Mouse (Mus musculus) midbrain, embryonic 12.5 days (tissue): Measurements from ENCODE around the gene Cdkl3. TPM values are rescaled to one million over a fixed set of nuclear protein-coding genes. Genes with fewer than 3 reads are reported as not detected.
A peak's percentile ranks its signal among the peaks of the same experiment; 100 is the strongest.
"Not testable (repeated sequence)": the region's sequence is repeated elsewhere in the genome, so short reads cannot be mapped to it uniquely, and the experiment has no call there.

Source experiments
- ATAC-seq: fragments of 200-750 bp; cut with Nextera tagmentation; 2 replicates; pipeline ENCODE4 v1.8.0; 2017; ENCODE audit warnings: low read depth, moderate TSS enrichment, moderate library complexity; ENCODE audit not compliant: low FRiP score
- H3K27ac ChIP-seq: fragments of 300-500 bp; sonication (generic); replicated peaks from 2 replicates; pipeline ENCODE4 v1.5.1; 2016; ENCODE audit warnings: mild to moderate bottlenecking
- H3K27me3 ChIP-seq: fragments of 300-500 bp; sonication (generic); 2 replicates; pipeline ENCODE4 v1.6.1; 2016; ENCODE audit warnings: mild to moderate bottlenecking
- H3K36me3 ChIP-seq: fragments of 300-500 bp; sonication (generic); 2 replicates; pipeline ENCODE4 v1.6.1; 2016
- H3K4me1 ChIP-seq: fragments of 300-500 bp; sonication (generic); 2 replicates; pipeline ENCODE4 v1.6.1; 2016
- H3K4me2 ChIP-seq: fragments of 300-500 bp; sonication (generic); replicated peaks from 2 replicates; pipeline ENCODE4 v1.6.1; 2016; ENCODE audit warnings: mild to moderate bottlenecking, moderate library complexity
- H3K4me3 ChIP-seq: fragments of 300-500 bp; sonication (generic); 2 replicates; pipeline ENCODE4 v1.5.1; 2016; ENCODE audit warnings: mild to moderate bottlenecking
- H3K9ac ChIP-seq: fragments of 300-500 bp; sonication (generic); replicated peaks from 2 replicates; pipeline ENCODE4 v1.6.1; 2016; ENCODE audit warnings: mild to moderate bottlenecking, moderate library complexity
- H3K9me3 ChIP-seq: fragments of 300-500 bp; sonication (generic); 2 replicates; pipeline ENCODE4 v1.6.1; 2016; ENCODE audit warnings: mild to moderate bottlenecking
- WGBS: fragments of 180-500 bp; shearing (Covaris S2); methylation state at CpG from one replicate; pipeline ENCODE4 v1.1.7; 2016; 5-methylcytosine and 5-hydroxymethylcytosine counted together
- polyA plus RNA-seq: library from polyadenylated mRNA; unstranded; fragments of >200 nt; fragmentation: Nextera tagmentation; extraction: Ambion mirVana; gene quantifications from 2 replicates; pipeline ENCODE4 v1.2.1, GENCODE M21; 2016

Cdkl3 gene
- polyA plus RNA-seq, 1 experiment from 2014 or later = 17.2 TPM

DNA sequence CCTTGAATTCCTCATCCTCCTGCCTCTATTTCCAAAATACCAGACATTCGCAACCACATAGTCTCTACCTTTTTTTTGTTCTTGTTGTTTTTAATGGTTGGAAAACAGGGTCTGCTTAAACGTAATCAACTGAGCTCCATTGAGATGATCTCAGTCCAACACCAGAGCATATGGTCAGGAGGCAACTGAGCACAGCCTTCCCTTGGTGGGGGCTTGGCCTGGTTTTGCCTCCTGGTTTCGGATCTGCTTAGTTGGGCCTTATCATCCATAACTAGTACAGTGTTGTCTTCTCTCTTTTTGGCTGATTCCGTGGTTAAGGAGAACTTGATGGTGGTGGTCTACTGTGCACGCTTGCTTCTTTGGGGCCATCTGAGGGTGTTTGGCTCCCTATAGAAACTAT lies 104.8 kb downstream of the Cdkl3 start:
- Histone ChIP-seq H3K4me2 (no peak overlapping the region), H3K27ac (no peak overlapping the region), H3K27me3 (no peaks in the 10 kb centered on the region), H3K4me1 (peaks cover 6% of the 10 kb centered on the region; the same call in 1 of the 2 replicates), H3K4me3 (no peak overlapping the region), H3K9ac (no peak overlapping the region), H3K9me3 (no peaks in the 10 kb centered on the region), H3K36me3 (no peaks in the 10 kb centered on the region)
- ATAC-seq = no peak
- WGBS = 93% methylated on average over 5 of the region's 5 CpGs

DNA sequence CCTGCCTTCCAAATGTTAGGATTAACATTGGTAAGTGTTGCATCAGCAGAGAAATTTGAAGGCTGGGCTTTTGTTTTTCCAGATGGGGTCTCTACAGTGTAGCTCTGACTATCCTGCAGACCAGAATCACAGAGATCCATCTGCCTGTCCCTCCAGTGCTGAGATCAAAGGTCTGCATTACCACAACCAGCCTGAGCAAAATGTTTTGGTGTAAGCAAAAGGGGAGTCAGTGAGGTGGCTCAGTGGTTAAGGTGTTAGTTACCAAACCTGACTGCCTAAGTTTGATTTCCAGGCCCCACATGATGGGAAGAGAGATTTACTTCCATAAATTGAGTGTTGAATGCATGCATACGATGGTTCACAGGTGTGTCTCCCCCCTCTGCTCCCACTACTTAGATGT lies 105.4 kb downstream of the Cdkl3 start:
- H3K27ac ChIP-seq = no peak overlapping the region
- no peak overlapping the region for H3K4me2 ChIP-seq
- 88% methylated on average over 1 of the region's 1 CpGs for WGBS
- no peak overlapping the region for H3K4me3 ChIP-seq
- H3K9me3 ChIP-seq = no peaks in the 10 kb centered on the region
- peaks cover 6% of the 10 kb centered on the region; the same call in 1 of the 2 replicates for H3K4me1 ChIP-seq
- no peak for ATAC-seq
- 0 out of 2 replicates have a peak, but pooled peaks cover 2% of the 10 kb centered on the region for H3K36me3 ChIP-seq
- no peak overlapping the region for H3K9ac ChIP-seq
- H3K27me3 ChIP-seq = no peaks in the 10 kb centered on the region

DNA sequence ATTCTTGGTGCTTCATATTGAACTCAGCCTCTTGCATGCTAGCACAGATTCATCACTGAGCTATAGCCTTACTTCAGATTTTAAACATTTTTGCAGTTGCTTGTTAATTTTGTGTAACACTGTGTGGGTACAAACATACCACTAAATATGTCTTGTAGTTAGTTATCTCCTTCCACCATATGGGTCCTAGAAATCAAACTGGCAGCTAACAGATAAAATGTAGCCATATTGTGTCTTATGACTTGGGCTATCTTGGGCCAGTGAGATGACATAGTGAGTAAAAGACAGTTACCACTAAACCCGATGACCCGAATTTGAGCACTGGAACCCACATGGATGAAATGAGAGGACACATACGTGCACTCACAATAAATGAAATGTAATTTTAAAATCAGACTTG lies 111.5 kb downstream of the Cdkl3 start:
- Histone ChIP-seq H3K36me3 (peaks cover 60% of the 10 kb centered on the region), H3K9ac (no peak overlapping the region), H3K4me1 (0 out of 2 replicates have a peak, but pooled peaks cover 4% of the 10 kb centered on the region), H3K4me2 (no peak overlapping the region), H3K27me3 (no peaks in the 10 kb centered on the region), H3K4me3 (no peak overlapping the region), H3K9me3 (0 out of 2 replicates have a peak, but pooled peaks cover 4% of the 10 kb centered on the region), H3K27ac (no peak overlapping the region)
- WGBS = 96% methylated on average over 3 of the region's 3 CpGs
- no peak for ATAC-seq

DNA sequence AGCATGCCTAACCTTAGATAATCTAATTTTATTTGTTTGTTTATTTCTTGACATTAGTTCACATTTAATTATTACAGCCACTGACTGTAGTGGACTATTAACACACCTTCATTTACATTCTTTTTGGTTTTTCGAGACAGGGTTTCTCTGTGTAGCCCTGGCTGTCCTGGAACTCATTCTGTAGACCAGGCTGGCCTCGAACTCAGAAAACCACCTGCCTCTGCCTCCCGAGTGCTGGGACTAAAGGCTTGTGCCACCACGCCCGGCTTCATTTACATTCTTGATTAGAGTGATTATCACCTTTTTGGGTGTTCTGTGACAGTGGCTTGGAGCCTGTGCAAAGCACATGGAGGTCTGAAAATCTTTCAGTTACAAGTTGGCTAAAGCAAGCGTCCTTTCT lies 112.1 kb downstream of the Cdkl3 start:
- peaks cover 64% of the 10 kb centered on the region for H3K36me3 ChIP-seq
- H3K9me3 ChIP-seq, H3K27me3 ChIP-seq, H3K9ac ChIP-seq, H3K4me3 ChIP-seq, H3K4me2 ChIP-seq, H3K4me1 ChIP-seq, ATAC-seq, H3K27ac ChIP-seq: not testable (repeated sequence)
- 95% methylated on average over 6 of the region's 6 CpGs for WGBS

DNA sequence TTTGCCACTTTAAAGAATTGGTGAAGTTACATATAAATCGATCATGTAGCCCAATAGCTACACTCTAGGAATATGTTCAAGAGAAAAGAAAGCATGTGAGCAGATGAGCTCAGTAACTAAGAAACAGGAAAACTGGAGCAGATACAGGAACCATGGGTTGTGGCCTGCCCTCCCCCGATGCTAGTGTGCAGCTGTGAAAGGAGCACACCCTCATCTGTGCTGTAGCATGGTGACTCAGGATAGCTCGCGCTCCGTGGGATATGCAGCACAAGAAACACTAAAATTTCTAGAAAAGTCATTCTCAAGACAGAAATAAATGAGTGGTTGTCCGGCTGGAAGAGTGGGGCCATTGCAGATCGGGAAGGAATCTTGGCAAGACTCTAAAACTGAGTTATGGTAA lies 113.1 kb downstream of the Cdkl3 start:
- no peak for ATAC-seq
- Histone ChIP-seq H3K4me3 (no peak overlapping the region), H3K9me3 (0 out of 2 replicates have a peak, but pooled peaks cover 4% of the 10 kb centered on the region), H3K36me3 (peaks cover 74% of the 10 kb centered on the region), H3K9ac (no peak overlapping the region), H3K4me2 (no peak overlapping the region), H3K4me1 (no peaks in the 10 kb centered on the region), H3K27ac (no peak overlapping the region), H3K27me3 (no peaks in the 10 kb centered on the region)
- WGBS = 96% methylated on average over 7 of the region's 7 CpGs

DNA sequence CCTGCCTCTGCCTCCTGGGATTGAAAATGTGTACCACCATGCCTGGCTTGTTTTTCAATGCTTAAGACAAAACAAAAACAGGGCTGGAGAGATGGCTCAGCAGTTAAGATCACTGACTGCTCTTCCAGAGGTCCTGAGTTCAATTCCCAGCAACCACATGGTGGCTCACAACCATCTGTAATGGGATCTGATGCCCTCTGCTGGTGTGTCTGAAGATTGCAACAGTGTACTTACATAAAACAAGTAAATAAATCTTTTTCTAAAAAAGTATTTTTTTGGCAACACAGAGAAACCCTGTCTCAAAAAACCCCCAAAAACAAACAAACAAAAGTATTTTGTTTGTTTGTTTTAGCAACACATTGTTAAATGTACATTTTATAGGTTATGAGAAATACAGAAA lies 116.4 kb downstream of the Cdkl3 start:
- not testable (repeated sequence) for H3K4me1 ChIP-seq, H3K9me3 ChIP-seq, H3K4me2 ChIP-seq, H3K4me3 ChIP-seq, H3K27me3 ChIP-seq, H3K27ac ChIP-seq, ATAC-seq, H3K9ac ChIP-seq
- peaks cover 94% of the 10 kb centered on the region for H3K36me3 ChIP-seq

DNA sequence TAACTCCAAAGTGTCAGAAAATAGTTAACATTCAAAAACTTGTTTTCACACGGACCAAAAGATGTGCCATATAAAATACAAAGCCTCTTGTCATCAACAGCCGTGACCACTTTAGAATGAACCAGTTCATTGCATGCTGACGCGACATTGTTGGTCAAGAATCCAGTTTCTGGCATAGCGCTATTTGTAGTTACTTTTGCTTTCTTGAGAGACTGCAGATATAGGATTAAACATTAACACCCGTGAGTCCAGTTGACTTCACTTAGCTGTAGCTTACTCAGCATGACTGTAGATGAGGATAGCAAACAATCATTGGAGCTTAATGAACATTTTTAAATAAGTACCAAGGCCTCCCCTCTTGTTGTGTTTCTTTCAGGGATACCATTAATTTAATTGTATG lies 118.0 kb downstream of the Cdkl3 start:
- no peak for ATAC-seq
- Histone ChIP-seq H3K4me2 (no peak overlapping the region), H3K27ac (no peak overlapping the region), H3K9me3 (0 out of 2 replicates have a peak, but pooled peaks cover 4% of the 10 kb centered on the region), H3K4me1 (no peaks in the 10 kb centered on the region), H3K36me3 (peaks cover 80% of the 10 kb centered on the region), H3K4me3 (no peak overlapping the region), H3K9ac (no peak overlapping the region), H3K27me3 (no peaks in the 10 kb centered on the region)
- 92% methylated on average over 6 of the region's 6 CpGs for WGBS

DNA sequence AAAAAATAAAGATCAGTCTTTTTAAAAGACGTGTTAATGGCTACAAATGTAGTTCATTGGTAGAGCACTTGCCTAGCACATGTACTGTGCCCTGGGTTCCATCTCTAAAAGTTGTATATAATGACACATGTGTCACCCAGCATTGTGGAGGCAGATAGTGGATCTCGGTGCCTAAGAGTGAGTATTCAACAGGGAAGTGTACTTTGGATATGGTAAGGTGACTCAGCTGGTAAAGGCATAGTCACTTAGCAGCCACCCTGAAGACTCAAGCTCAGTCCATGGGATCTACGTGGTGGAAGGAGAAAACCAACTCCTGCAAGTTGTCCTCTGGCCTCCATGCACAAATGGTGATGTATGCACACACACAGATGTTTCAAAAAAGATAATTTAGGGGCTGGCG lies 120.4 kb downstream of the Cdkl3 start:
- Histone ChIP-seq H3K4me1 (no peaks in the 10 kb centered on the region), H3K27me3 (no peaks in the 10 kb centered on the region), H3K27ac (no peak overlapping the region), H3K36me3 (peaks cover 56% of the 10 kb centered on the region), H3K9me3 (0 out of 2 replicates have a peak, but pooled peaks cover 4% of the 10 kb centered on the region), H3K4me2 (no peak overlapping the region), H3K4me3 (no peak overlapping the region), H3K9ac (no peak overlapping the region)
- 92% methylated on average over 4 of the region's 4 CpGs for WGBS
- no peak for ATAC-seq

DNA sequence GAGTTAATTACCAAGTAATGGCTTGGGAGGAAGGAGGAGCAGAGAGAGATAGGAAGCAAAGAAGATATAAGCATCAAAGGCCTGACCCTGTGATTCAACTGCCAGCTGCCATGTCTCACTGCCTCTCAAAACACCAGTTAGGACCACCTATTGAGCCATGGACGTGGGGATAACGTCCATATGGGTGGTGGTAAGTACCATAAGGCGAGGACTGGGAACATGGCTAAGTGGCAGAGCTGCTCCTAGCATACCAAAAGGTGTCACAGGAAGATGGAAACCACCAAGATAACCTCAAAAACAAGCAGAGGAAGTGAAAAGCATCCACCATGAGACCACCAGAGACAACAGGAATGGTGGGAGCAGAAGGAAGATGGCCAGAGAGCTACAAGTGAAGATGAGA lies 123.1 kb downstream of the Cdkl3 start:
- ATAC-seq = no peak
- peaks cover 32% of the 10 kb centered on the region for H3K36me3 ChIP-seq
- WGBS = 80% methylated on average over 3 of the region's 3 CpGs
- no peaks in the 10 kb centered on the region for H3K9me3 ChIP-seq
- H3K4me3 ChIP-seq = no peak overlapping the region
- no peak overlapping the region for H3K9ac ChIP-seq
- H3K4me1 ChIP-seq = no peaks in the 10 kb centered on the region
- H3K4me2 ChIP-seq = no peak overlapping the region
- H3K27me3 ChIP-seq = no peaks in the 10 kb centered on the region
- H3K27ac ChIP-seq = no peak overlapping the region

DNA sequence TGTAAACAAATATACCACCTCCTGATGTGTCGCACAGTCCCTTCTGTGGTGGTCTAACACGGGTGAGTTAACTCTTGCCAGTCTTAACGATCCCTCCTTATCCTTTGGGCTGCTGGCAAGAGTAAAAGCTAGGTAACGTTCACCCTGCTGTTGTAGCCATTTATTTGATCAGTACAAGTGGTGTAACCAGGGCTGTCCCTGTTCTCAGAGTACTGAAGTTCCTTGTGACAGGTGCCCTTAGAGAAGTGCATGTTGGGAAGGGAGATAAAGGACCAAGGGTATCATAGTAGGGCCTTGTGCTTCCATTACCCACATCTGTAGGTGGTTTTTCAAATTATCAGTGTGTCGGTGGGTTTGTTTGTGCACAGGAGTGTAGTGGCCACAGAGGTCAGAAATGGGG lies 123.7 kb downstream of the Cdkl3 start:
- WGBS = 74% methylated on average over 5 of the region's 5 CpGs

DNA sequence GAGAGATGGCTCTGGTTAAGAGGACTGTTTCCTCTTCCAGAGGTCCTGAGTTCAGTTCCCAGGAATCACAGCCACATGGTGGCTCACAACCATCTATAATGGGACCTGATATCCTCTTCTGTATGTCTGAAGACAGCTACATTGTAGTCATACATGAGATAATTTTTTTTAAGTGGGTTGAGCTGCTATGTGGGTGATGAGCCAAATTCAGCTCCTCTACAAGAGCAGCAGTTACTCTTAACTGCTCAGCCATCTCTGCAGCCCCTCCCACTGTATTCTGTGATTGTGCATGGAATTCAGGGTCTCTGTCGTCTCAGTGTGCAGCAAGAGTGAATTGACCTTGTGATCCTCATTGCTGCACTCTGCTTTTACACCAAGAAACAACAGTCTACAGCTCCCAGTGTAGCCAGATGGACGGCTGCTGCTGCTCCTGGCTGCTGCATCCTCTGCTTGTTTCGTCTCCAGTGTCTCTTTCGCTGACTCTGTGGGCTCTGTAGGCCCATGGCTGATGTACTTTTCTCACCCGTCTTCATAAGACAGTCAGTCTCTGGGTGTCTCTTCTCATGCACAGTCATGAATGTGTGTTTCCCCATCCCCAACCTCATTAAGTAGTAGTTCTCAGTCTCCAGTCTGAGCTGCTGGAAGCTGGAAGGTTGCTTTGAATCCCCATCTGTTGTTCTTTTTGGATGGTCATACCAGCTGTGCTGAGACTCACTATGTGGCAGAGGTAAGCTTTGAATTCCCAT lies 124.5 kb downstream of the Cdkl3 start:
- 68% methylated on average over 5 of the region's 5 CpGs for WGBS
- no peak overlapping the region for H3K9ac ChIP-seq
- ATAC-seq = no peak
- no peak overlapping the region for H3K4me3 ChIP-seq
- H3K9me3 ChIP-seq = no peaks in the 10 kb centered on the region
- H3K4me2 ChIP-seq = no peak overlapping the region
- peak overlapping the region; percentile 52 for H3K27ac ChIP-seq
- no peaks in the 10 kb centered on the region for H3K4me1 ChIP-seq
- H3K27me3 ChIP-seq = no peaks in the 10 kb centered on the region
- peaks cover 20% of the 10 kb centered on the region for H3K36me3 ChIP-seq

More for the DNA sequence above, 123.7 kb downstream of the Cdkl3 start:
- H3K27ac ChIP-seq = peak overlapping the region; percentile 52; the same call in 1 of the 2 replicates
- no peaks in the 10 kb centered on the region for H3K9me3 ChIP-seq
- no peaks in the 10 kb centered on the region for H3K27me3 ChIP-seq
- no peaks in the 10 kb centered on the region for H3K4me1 ChIP-seq
- peaks cover 26% of the 10 kb centered on the region for H3K36me3 ChIP-seq
- H3K4me2 ChIP-seq = no peak overlapping the region
- no peak overlapping the region for H3K4me3 ChIP-seq
- no peak overlapping the region for H3K9ac ChIP-seq
- ATAC-seq = no peak

DNA sequence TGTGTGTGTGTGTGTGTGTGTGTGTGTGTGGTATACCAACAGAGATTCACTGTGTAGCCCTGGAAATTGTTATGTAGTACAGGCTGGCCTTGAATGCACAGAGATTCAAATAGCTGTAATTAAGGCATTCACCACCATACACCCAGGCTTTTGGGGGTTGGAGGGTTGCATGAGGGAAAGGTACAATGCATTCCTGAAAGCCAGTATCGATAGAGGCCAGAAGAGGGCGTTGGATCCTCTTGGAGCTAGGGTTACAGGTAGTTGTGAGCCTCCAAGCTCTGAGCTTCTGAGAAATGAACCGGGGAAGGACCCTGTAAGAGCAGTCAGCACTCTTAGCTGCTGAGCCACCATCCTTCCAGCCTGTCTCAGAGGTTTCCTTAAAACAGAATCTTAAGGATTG lies 125.2 kb downstream of the Cdkl3 start:
- H3K4me3 ChIP-seq = no peak overlapping the region
- no peaks in the 10 kb centered on the region for H3K27me3 ChIP-seq
- no peak for ATAC-seq
- H3K4me1 ChIP-seq = no peaks in the 10 kb centered on the region
- H3K36me3 ChIP-seq = peaks cover 15% of the 10 kb centered on the region
- 31% methylated on average over 3 of the region's 3 CpGs for WGBS
- no peak overlapping the region for H3K9ac ChIP-seq
- no peak overlapping the region for H3K4me2 ChIP-seq
- 0 out of 2 replicates have a peak overlapping the region, but pooled peaks have one; percentile 52 for H3K27ac ChIP-seq
- 0 out of 2 replicates have a peak, but pooled peaks cover 2% of the 10 kb centered on the region for H3K9me3 ChIP-seq
